Mouse (Mus musculus) thymus, adult 2 months (tissue): ENCODE measurements around the gene Pla2g15.

Experiments used
- CTCF ChIP-seq: fragments of 200-500 bp; IDR thresholded peaks from 2 replicates; pipeline ENCODE4 v1.5.1; 2012; ENCODE audit warnings: mild to moderate bottlenecking, control low read depth, low read length, moderate library complexity, borderline replicate concordance; ENCODE audit not compliant: control insufficient read depth, poor library complexity, insufficient read depth; ENCODE audit errors: extremely low read depth
- POLR2A ChIP-seq: fragments of 200-500 bp; IDR thresholded peaks from 2 replicates; pipeline ENCODE4 v1.6.1; 2012; ENCODE audit warnings: mild to moderate bottlenecking, low read length, control low read depth, moderate library complexity; ENCODE audit not compliant: control insufficient read depth, poor library complexity, insufficient read depth; ENCODE audit errors: extremely low read depth

DNA sequence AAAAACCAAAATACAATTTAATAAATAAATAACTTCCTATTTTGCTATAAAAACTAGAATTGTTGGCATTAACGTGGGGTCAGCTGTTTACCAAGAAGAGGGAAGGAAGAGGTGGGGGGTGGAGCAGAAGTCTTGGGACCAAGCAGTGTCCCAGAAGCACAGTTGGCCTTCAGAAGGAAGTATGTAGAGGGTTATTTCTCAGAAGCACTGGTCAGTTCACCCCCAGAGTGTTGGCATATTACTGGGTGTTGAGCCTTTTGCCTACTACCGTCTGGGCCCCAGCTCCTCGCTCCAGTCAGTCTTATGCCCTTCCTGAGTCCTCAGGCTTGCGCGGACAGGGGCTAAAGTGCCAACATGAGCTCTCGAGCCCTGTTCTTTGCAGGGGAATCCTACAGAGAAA, 1.2 kb upstream of the Pla2g15 start:
- TF ChIP-seq POLR2A (no peak), CTCF (no peak)
